Mouse (Mus musculus) lung, adult 2 months (tissue): ENCODE data around the gene Cfap161.

Experiments used
- CTCF ChIP-seq: fragments of 200-500 bp; IDR thresholded peaks from 2 replicates; pipeline ENCODE4 v1.5.1; 2011; ENCODE audit warnings: mild to moderate bottlenecking, low read length, control low read depth; ENCODE audit not compliant: insufficient read depth
- POLR2A ChIP-seq: fragments of 200-500 bp; IDR thresholded peaks from 2 replicates; pipeline ENCODE4 v1.6.1; 2011; ENCODE audit warnings: low read depth, mild to moderate bottlenecking, control low read depth, low read length, borderline replicate concordance; ENCODE audit errors: extremely low read depth

GRCm38 (mm10) chr7:83780881-83781280 lies 13.8 kb downstream of the Cfap161 start:
- no peak for TF ChIP-seq POLR2A
- no peak for TF ChIP-seq CTCF
